Mouse (Mus musculus): Measurements from ENCODE around the gene Orc2. TPM values are rescaled to one million over a fixed set of nuclear protein-coding genes. Genes with fewer than 3 reads are reported as not detected.

Orc2 gene
- polyA plus RNA-seq, 1 experiment from 2014 or later: 8.1 TPM

- Histone ChIP-seq H3K27ac (ENCODE audit: low read depth, low read length) (no peak overlapping the region), H3K4me3 (ENCODE audit: low read depth, low read length) (no peak overlapping the region), H3K4me1 (replicated peaks; ENCODE audit: control insufficient read depth, insufficient read depth, low read length) (no peaks in the 10 kb centered on the region), H3K27me3 (replicated peaks; ENCODE audit: control insufficient read depth, insufficient read depth, low read length) (no peaks in the 10 kb centered on the region), H3K9ac (ENCODE audit: low read depth, low read length) (no peak overlapping the region), H3K9me3 (ENCODE audit: control insufficient read depth) (no peaks in the 10 kb centered on the region), H3K36me3 (ENCODE audit: control insufficient read depth, insufficient read depth) (peaks cover 30% of the 10 kb centered on the region), H3K4me2 (replicated peaks; ENCODE audit: low read depth) (no peak overlapping the region)
- no peak for TF ChIP-seq CTCF (IDR thresholded peaks at IDR 0.05; ENCODE audit: low read depth)
- WGBS: 90% methylated on average over 4 of the region's 4 CpGs
- no peak for ATAC-seq
Observed at GRCm38 (mm10) chr1:58497678-58498077, 7.2 kb downstream of the Orc2 start.

GRCm38 (mm10) chr1:58495603-58496002 is 9.3 kb downstream of the Orc2 start:
- H3K4me3 ChIP-seq (ENCODE audit: low read depth, low read length): no peak overlapping the region
- TF ChIP-seq CTCF (IDR thresholded peaks at IDR 0.05; ENCODE audit: low read depth): no peak
- H3K4me2 ChIP-seq (replicated peaks; ENCODE audit: low read depth): no peak overlapping the region
- no peak overlapping the region for H3K27ac ChIP-seq (ENCODE audit: low read depth, low read length)
- H3K27me3 ChIP-seq (replicated peaks; ENCODE audit: control insufficient read depth, insufficient read depth, low read length): no peaks in the 10 kb centered on the region
- peaks cover 45% of the 10 kb centered on the region for H3K36me3 ChIP-seq (ENCODE audit: control insufficient read depth, insufficient read depth)
- no peak overlapping the region for H3K9ac ChIP-seq (ENCODE audit: low read depth, low read length)
- no peaks in the 10 kb centered on the region for H3K9me3 ChIP-seq (ENCODE audit: control insufficient read depth)
- 95% methylated on average over 6 of the region's 6 CpGs for WGBS
- ATAC-seq: no peak
- no peaks in the 10 kb centered on the region for H3K4me1 ChIP-seq (replicated peaks; ENCODE audit: control insufficient read depth, insufficient read depth, low read length)

DNA sequence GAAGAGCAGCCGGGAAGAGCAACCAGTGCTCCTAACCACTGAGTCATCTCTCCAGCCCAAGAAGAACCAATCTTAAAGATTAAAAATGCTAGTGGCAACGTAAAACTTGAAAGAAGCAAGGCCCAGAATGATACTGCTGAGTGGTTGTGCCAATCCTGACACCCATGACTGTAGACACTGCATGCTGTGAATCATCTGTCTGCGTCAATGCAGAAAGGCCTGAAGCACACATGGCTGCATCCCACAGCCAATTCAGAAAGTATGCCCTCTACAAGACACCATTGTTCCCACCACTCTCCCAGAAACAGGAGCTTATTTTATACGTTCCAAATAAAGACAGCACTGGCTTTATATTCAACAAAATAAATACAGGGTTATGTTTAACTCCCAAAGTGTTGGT is 22.3 kb downstream of the Orc2 start:
- Histone ChIP-seq H3K27ac (ENCODE audit: low read depth, low read length) (no peak overlapping the region), H3K9me3 (ENCODE audit: control insufficient read depth) (no peaks in the 10 kb centered on the region), H3K4me3 (ENCODE audit: low read depth, low read length) (no peak overlapping the region), H3K4me2 (replicated peaks; ENCODE audit: low read depth) (no peak overlapping the region), H3K27me3 (replicated peaks; ENCODE audit: control insufficient read depth, insufficient read depth, low read length) (no peaks in the 10 kb centered on the region), H3K36me3 (ENCODE audit: control insufficient read depth, insufficient read depth) (peaks cover 28% of the 10 kb centered on the region), H3K4me1 (replicated peaks; ENCODE audit: control insufficient read depth, insufficient read depth, low read length) (no peaks in the 10 kb centered on the region), H3K9ac (ENCODE audit: low read depth, low read length) (no peak overlapping the region)
- TF ChIP-seq CTCF (IDR thresholded peaks at IDR 0.05; ENCODE audit: low read depth): no peak
- ATAC-seq: no peak
- 90% methylated on average over 4 of the region's 4 CpGs for WGBS

GRCm38 (mm10) chr1:58475662-58476061 is 29.2 kb downstream of the Orc2 start:
- no peak for TF ChIP-seq CTCF (IDR thresholded peaks at IDR 0.05; ENCODE audit: low read depth)
- Histone ChIP-seq H3K9ac (ENCODE audit: low read depth, low read length) (no peak overlapping the region), H3K4me3 (ENCODE audit: low read depth, low read length) (no peak overlapping the region), H3K4me2 (replicated peaks; ENCODE audit: low read depth) (no peak overlapping the region), H3K4me1 (replicated peaks; ENCODE audit: control insufficient read depth, insufficient read depth, low read length) (no peaks in the 10 kb centered on the region), H3K27me3 (replicated peaks; ENCODE audit: control insufficient read depth, insufficient read depth, low read length) (no peaks in the 10 kb centered on the region), H3K36me3 (ENCODE audit: control insufficient read depth, insufficient read depth) (peaks cover 48% of the 10 kb centered on the region), H3K27ac (ENCODE audit: low read depth, low read length) (no peak overlapping the region), H3K9me3 (ENCODE audit: control insufficient read depth) (no peaks in the 10 kb centered on the region)
- 93% methylated on average over 8 of the region's 8 CpGs for WGBS
- no peak for ATAC-seq

- Histone ChIP-seq H3K4me3 (ENCODE audit: low read depth, low read length) (no peak overlapping the region), H3K9me3 (ENCODE audit: control insufficient read depth) (no peaks in the 10 kb centered on the region), H3K4me1 (replicated peaks; ENCODE audit: control insufficient read depth, insufficient read depth, low read length) (no peaks in the 10 kb centered on the region), H3K27ac (ENCODE audit: low read depth, low read length) (no peak overlapping the region), H3K27me3 (replicated peaks; ENCODE audit: control insufficient read depth, insufficient read depth, low read length) (no peaks in the 10 kb centered on the region), H3K4me2 (replicated peaks; ENCODE audit: low read depth) (no peak overlapping the region), H3K9ac (ENCODE audit: low read depth, low read length) (no peak overlapping the region), H3K36me3 (ENCODE audit: control insufficient read depth, insufficient read depth) (peaks cover 44% of the 10 kb centered on the region)
- no peak for TF ChIP-seq CTCF (IDR thresholded peaks at IDR 0.05; ENCODE audit: low read depth)
- ATAC-seq: no peak
- 97% methylated on average over 4 of the region's 4 CpGs for WGBS
Observed at GRCm38 (mm10) chr1:58465561-58465960, 39.3 kb downstream of the Orc2 start.

DNA sequence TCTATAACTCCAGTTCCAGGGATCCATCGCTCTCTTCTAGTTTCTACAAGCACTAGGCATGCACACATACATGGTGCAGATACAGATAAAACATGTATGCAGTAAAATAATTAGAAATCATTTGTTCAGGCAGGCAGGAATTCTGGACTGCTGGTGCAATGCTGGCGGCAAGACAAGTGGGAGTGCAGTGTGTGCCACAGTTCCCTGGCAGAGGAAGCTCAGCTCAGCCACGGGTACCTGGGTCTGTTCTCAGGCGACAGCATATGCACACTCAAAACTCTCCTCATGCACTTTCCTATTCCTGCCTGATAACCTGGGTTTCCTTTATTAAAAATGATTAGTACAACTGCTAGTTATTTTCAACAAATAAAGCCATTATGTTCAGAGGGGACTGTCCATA is 39.9 kb downstream of the Orc2 start:
- no peak for ATAC-seq

GRCm38 (mm10) chr1:58463935-58464334 is 41.0 kb downstream of the Orc2 start:
- no peaks in the 10 kb centered on the region for H3K4me1 ChIP-seq (replicated peaks; ENCODE audit: control insufficient read depth, insufficient read depth, low read length)
- H3K4me2 ChIP-seq (replicated peaks; ENCODE audit: low read depth): no peak overlapping the region
- no peak for ATAC-seq
- 73% methylated on average over 2 of the region's 2 CpGs for WGBS
- H3K9ac ChIP-seq (ENCODE audit: low read depth, low read length): no peak overlapping the region
- no peaks in the 10 kb centered on the region for H3K9me3 ChIP-seq (ENCODE audit: control insufficient read depth)
- H3K4me3 ChIP-seq (ENCODE audit: low read depth, low read length): no peak overlapping the region
- peaks cover 35% of the 10 kb centered on the region for H3K36me3 ChIP-seq (ENCODE audit: control insufficient read depth, insufficient read depth)
- no peak overlapping the region for H3K27ac ChIP-seq (ENCODE audit: low read depth, low read length)
- no peak for TF ChIP-seq CTCF (IDR thresholded peaks at IDR 0.05; ENCODE audit: low read depth)
- no peaks in the 10 kb centered on the region for H3K27me3 ChIP-seq (replicated peaks; ENCODE audit: control insufficient read depth, insufficient read depth, low read length)

More for the DNA sequence above, 39.9 kb downstream of the Orc2 start:
- Histone ChIP-seq H3K36me3 (ENCODE audit: control insufficient read depth, insufficient read depth) (peaks cover 44% of the 10 kb centered on the region), H3K27me3 (replicated peaks; ENCODE audit: control insufficient read depth, insufficient read depth, low read length) (no peaks in the 10 kb centered on the region), H3K27ac (ENCODE audit: low read depth, low read length) (no peak overlapping the region), H3K4me3 (ENCODE audit: low read depth, low read length) (no peak overlapping the region), H3K4me1 (replicated peaks; ENCODE audit: control insufficient read depth, insufficient read depth, low read length) (no peaks in the 10 kb centered on the region), H3K9ac (ENCODE audit: low read depth, low read length) (no peak overlapping the region), H3K4me2 (replicated peaks; ENCODE audit: low read depth) (no peak overlapping the region), H3K9me3 (ENCODE audit: control insufficient read depth) (no peaks in the 10 kb centered on the region)
- TF ChIP-seq CTCF (IDR thresholded peaks at IDR 0.05; ENCODE audit: low read depth): no peak
- 93% methylated on average over 4 of the region's 4 CpGs for WGBS
